Mouse (Mus musculus) C2C12 (cell line): Measurements from ENCODE around the gene Eif4a1.

Experiments
- CEBPB ChIP-seq: IDR thresholded peaks from one replicate; pipeline ENCODE4 v1.6.1; 2011; ENCODE audit warnings: low read depth, mild to moderate bottlenecking, control low read depth, moderate library complexity
- CTCF ChIP-seq: IDR thresholded peaks from one replicate; pipeline ENCODE4 v1.5.1; 2011; ENCODE audit not compliant: control insufficient read depth, insufficient read depth, insufficient read length
- FOSL1 ChIP-seq: IDR thresholded peaks from one replicate; pipeline ENCODE4 v1.8.0; 2011; ENCODE audit warnings: mild to moderate bottlenecking, low read length; ENCODE audit not compliant: poor library complexity, insufficient read depth, severe bottlenecking
- MAX ChIP-seq: IDR thresholded peaks from one replicate; pipeline ENCODE4 v1.6.1; 2011; ENCODE audit warnings: mild to moderate bottlenecking, control low read depth
- MYOD1 ChIP-seq: IDR thresholded peaks from one replicate; pipeline ENCODE4 v1.6.1; 2011; ENCODE audit warnings: low read depth; ENCODE audit not compliant: control insufficient read depth, insufficient read length
- MYOG ChIP-seq: IDR thresholded peaks from one replicate; pipeline ENCODE4 v1.6.1; 2011; ENCODE audit not compliant: control insufficient read depth, insufficient read length; ENCODE audit errors: extremely low read depth
- USF1 ChIP-seq: IDR thresholded peaks from one replicate; pipeline ENCODE4 v1.6.1; 2011; ENCODE audit warnings: low read depth, mild to moderate bottlenecking, control low read depth, moderate library complexity

DNA sequence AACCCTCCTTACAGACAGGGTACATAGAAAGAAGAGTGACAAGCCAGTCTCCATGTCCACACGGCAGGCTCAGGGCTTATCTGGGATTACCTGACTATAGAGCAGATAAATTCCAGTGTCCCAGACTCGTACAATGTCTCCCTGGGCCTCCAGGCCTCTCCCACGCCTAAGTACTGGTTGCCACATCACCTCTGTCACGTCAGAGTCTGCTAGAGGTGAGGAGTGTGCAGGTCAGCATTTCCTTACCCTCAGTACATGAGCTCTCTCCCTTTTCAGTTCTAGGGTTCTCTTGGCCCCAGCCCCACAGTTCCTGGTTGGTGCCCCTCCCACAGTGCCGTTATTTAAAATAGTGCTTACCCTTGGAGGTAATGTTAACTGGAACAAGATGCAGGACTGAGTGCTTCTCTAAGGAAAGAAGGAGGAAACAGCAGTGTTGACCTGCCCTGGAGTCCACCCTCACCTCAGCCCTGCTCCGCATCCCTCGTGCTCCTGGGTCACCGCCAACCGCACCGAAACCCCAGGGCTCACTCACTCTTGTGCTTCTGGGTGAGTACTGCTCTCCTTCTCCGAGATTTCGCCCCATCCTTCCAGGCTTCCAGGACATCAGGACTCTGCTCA lies 12.0 kb upstream of the Eif4a1 start:
- TF ChIP-seq CTCF, result no peak
- TF ChIP-seq MAX, result no peak
- TF ChIP-seq CEBPB, result no peak
- TF ChIP-seq USF1, result no peak
- TF ChIP-seq MYOD1, result no peak
- no peak for TF ChIP-seq MYOG
- TF ChIP-seq FOSL1, result no peak
